Mouse (Mus musculus): ENCODE measurements around the gene Cd48.
"Not testable (repeated sequence)": the region's sequence is repeated elsewhere in the genome, so short reads cannot be mapped to it uniquely, and the experiment has no call there.

Cd48 gene

DNA sequence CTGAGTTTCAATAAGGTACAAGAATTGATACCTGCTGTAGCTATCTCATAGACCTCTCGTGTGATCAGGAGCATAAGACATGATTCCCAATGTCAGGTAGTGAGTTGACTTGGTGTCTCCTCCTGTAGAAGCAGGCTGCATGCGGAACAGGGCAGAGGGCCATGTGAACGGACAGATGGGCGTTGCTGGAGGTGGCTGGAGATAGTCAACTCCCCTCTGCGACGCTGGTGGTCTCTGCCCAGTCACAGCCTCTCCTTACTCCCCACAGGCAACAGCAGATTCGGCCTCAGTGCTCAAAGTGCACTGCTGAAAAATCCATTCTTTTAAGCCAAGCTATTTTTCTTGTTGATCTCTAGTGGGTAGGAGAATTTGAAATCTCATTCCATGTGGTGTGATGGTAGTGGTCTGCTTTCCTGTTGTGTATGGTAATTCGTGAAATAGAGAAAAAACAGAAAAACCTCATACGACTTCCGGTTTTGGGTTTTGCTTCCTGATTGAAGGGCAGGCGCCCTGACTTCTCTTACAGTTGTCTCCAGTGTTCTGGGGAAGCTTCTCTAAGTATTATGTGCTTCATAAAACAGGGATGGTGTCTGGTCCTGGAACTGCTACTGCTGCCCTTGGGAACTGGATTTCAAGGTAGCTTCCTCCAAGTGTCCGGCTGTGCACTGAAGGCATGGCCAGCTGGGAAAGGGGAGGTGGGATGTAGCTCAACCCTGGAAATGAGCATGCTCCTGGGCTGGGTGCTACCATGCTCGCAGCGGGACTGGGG is at the start of gene Cd48:
Cd48 (plus strand) TSS at position 479 of the 769 bp plus-strand sequence.
- DNase-seq, result no peak

DNA sequence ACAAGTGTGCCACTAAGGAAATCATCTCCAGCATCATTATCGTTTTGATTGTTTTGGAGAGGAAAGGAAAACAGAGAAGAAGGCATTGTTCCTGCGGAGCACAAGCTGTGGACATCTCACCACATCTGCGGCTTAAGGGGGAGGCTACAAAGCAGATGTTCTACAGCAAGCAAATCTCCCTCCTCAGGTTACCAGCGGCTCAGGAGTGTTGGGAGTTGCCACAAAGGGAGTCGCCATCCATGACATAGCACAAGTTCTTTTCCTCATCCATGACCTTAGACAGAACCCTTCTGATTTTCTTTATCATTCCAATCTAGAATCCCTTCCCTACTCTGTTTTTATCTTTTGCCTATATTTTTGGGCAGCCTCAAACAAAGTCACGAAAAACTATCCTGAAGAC is 46.1 kb upstream of the Cd48 start:
- no peak for DNase-seq

DNA sequence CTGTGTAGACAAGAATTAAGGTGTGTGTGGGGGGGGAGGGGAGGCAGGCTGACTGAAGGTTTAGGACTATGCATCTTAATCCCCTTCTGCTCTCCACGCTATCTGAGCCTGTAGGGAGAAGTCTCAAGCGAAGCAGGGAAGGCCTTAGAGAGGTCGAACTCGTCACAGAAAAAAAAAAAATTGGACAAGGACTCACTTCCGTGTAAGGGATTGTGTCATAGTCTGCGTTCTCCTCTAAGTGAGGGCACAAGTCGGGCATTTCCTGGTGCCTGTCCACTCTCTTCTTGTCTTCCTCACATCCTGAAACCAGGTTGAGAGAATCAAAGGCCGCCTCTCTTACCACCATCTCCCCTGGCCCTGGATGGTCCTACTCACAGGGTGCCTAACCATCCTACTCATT is 44.7 kb upstream of the Cd48 start:
- DNase-seq, result no peak

DNA sequence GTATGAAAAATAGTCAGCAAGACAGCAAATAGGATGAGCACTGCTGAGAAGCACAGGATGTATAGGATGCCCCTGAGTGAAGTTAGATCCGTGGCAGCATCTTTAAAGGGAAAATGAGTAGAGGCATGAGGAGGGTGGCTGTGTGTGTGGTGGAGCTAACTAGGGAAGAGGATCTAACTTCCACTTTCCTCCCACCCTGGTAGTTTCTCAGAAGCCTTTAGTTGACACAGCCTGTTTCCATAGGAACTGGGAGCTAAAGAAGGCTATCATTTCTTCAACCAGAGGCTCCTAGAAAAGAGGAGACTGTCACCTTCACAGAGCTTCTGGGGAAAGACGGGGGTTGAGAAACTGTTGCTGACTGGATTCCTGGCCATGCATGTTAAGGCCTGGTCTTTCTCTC is 43.1 kb upstream of the Cd48 start:
- no peak for DNase-seq

DNA sequence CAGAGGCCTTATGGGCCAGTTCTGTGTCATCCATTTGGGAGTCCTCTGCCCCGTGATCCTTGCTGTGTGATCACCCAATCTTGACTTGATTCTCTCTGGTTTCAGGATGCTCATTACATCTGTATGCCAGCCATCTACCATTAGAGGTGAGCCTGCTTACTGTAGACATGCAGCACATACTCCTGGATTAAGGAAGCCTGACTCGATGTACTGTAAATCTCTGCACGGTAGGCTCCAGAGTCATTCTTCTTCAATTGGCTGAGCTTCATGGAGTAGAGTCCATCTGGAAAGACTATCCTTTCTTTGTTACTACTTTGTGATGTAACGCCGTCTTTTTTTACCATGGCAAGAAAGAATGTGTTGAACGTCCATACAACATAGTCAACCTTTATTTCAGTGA is 41.0 kb upstream of the Cd48 start:
- no peak for DNase-seq

DNA sequence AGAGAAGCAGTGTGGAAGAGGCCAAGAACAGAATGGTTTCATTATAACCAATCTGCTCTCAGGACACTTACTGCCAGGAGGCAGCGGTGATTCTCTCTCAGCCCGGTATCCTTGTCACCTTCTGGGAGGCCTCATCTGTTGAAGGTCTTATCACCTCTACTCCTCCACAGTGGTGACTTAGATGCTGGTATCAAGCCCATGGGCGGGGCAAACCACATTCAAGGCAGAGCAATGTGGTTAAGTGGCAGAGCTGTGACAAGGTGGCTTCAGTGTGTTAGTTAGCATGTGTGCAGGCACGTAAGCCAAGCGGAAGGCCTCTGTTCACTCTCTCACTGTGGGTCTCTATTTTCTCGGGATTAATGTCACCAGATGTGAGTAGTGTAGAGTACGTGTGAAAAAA is 38.2 kb upstream of the Cd48 start:
- DNase-seq, result no peak

DNA sequence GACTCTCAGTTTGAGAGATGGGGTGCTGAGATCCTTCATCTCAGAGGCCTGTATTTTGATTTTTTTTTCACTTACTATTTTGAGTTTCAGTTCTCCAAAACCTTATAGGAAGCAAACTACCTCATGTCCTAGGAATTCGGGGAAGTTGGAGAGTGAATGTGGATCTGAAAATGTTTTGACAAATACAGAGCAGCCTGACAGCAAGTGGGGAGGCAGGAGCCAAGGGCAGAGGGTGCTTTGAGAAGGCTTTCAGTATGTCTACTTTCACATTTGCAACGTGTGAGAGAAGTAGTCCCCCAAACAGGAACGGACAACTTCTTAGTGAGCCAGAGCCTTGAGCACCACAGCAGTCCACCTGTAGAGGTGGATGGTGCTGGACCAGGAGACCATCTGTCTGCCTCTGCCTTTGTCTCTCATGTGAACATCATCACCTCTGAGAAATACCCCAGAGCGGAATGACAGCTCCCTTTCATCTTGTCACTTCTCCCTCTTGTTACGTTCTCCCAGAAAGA is 35.3 kb upstream of the Cd48 start:
- no peak for DNase-seq

DNA sequence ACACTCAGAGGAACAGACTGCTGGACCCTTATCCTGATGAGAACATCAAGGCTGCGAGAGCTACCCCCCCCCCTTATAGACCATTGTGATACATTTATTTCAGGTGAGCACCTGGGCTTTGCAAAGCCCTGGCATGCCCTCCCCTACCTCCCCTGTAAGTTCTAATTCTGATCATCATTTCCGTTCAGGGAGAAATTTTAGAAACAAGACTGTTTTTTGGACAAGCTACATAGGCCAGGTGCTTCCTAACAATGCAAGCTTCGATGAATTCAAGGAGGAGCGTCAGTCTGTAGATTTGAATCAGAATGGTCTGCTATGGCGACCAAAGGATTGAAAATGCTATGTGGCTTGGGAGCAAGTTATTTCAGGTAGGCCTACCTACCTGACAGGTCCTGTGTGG is 34.1 kb upstream of the Cd48 start:
- DNase-seq, result no peak

DNA sequence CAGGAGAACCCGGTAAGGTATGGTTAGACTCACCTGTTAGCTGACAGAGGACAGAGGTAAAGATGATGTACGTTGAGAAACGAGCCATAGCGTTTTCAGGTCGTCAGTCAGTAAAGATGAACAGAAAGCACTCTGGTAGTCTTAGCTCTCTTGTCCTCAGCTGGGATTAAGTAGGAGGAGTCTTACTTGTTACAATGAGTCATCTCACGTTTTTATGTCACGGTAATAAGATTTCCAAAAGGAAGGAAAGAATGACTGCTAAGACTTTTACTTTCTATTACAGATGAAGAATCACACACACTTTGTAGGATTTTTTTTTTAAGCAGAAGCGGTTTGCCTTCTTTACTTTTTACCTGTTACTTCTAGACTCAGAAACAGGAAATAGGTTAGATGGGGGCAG is 33.0 kb upstream of the Cd48 start:
- DNase-seq, result no peak

DNA sequence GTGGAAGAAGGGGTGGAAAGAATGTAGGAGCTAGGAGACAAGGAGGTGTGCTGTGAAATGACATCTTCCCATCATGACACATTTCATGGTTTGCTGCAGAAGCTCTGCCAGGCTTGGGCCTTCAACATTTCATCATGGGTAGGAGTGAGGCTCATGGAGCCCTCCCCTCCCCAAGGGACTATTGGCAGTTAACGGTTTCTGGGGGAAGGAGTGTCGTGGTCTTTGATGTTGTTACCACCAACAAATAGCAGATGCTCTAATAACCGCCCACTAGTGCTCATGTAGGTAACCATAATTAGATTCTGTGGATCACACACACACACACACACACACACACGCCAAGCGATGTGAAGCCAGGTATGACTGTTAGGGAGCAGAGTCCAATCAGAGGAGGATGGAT is 29.1 kb upstream of the Cd48 start, which contains the start of gene Slamf7:
Slamf7 (minus strand) TSS at position 302 of the 400 bp plus-strand sequence.
- DNase-seq, result no peak

DNA sequence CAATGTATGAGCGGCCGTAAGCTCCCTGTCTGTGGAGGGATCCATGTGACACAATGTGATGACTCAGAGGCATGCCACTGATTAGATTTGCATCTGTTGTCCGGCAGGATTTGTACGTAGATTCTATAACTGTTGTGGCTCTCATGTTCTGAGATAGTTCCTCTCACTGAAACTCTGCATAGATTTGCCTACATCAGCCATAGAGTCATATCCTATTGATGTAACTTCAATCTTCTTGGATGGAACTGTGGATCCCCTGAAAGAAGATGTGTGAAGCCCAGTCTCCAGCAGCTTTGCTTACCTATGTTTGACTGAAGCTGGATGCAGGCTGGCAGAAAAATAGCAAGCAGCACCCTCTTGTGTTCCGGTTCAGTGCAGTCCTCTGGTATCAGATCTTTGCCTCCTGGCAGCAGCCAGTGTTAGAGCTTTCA is 23.2 kb upstream of the Cd48 start:
- DNase-seq, result no peak

DNA sequence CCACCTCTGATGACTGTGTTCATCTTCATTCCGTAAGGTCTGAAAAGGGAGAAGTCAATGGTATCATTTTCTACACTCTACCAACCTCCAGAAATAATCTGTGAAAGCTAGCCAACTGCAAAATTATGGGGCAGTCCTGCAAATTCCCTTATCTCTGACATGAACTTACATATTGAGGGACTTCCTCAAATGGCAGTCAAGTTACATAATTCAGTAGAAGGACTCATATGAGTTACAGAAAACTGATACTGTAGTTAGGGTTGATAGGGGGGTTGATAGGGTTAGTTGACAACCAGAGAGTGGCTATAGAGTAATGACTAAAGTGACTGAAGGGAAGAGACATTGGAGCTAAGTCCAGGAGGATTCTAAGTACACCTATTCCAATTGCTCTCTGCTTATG is 21.4 kb upstream of the Cd48 start:
- DNase-seq, result no peak

DNA sequence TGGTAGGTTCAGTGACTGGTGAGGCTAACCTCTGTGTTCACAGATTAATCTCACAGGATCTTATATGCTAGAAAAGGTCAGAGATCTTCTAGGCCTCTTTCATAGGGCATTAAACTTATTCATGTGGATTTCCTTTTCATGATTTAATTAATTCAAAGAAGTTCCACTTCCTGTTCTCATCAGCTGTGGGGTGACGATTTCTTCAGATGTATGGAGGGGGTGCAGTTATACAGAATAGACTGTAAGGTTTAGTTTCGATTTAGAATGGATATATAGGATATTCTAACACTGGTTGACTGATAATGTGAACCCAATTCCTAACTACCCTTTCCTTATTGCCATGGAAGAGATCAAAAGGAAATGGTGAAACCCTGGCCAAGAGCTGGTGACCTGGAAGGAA is 20.3 kb upstream of the Cd48 start:
- DNase-seq, result no peak

DNA sequence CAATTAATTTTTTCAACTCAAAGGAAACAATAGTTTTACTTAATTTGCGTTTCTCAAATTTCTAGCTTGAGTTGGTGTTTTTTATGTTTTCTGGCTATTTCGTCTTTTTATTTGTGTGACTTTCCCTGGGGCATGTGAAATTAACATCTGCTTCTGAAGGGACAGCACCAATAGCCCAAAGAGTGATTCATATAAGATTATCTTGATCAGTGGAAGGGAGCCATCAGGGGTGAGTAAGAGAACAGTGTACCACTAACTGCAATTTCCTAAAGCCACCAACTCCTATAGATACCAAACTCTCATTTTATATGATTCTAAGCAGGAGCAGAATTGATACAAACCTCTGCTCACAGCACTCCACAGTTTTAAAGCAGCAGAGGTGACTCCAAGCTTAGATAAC is 18.1 kb upstream of the Cd48 start:
- DNase-seq, result no peak

DNA sequence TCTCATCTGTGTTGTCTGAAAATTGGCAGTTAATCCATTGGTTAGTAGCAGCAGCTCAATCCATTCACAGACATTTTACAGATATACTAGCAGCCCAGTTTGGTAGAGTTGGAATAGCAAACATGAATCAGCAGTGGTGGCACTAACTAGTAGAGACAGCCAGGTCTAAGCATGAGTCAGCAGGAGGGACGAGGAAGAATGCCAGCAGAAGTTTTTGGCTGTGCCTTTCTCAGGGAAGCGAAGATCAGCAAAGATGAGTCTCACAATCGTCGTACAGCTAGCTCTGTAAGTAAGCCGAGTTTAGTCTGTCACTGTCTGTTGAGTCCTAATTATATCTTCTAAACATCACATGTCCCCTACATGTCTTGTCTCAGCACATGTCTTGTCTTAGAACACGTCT is 15.5 kb upstream of the Cd48 start:
- DNase-seq, result no peak

DNA sequence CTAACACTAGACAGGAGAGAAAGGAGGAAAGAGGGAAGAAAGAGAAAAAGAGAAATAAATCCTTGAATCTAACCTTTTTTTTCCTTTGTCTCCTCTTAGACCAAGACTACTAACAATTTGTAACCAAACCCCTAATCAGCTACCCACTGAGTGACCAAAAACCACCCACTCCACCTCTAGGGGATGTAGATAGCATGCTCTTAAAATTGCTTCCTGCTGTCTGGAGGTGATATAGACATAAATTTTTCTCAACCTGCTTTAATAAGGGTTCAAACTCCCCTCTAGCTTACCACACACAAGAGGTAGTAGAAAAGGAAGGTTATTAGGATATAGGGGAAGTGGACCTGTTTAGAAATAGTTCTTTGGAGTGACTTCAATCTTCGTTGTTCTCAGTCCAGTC is 14.6 kb upstream of the Cd48 start:
- DNase-seq, result no peak

DNA sequence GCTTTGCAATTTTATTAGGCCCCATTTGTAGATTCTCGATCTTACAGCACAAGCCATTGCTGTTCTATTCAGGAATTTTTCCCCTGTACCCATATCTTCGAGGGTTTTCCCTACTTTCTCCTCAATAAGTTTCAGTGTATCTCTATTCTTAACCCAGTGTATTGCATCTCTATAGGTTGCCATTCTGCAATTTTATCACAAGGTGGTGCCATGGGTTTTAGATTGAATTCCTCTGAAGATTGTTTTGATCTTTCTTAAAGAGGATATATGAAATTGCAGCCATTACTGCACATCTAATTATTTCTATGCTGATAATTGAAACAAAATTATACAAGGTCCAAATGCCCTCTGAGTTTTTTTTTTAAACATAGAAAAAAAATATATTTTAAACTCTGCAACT is 9.4 kb upstream of the Cd48 start:
- not testable (repeated sequence) for DNase-seq

DNA sequence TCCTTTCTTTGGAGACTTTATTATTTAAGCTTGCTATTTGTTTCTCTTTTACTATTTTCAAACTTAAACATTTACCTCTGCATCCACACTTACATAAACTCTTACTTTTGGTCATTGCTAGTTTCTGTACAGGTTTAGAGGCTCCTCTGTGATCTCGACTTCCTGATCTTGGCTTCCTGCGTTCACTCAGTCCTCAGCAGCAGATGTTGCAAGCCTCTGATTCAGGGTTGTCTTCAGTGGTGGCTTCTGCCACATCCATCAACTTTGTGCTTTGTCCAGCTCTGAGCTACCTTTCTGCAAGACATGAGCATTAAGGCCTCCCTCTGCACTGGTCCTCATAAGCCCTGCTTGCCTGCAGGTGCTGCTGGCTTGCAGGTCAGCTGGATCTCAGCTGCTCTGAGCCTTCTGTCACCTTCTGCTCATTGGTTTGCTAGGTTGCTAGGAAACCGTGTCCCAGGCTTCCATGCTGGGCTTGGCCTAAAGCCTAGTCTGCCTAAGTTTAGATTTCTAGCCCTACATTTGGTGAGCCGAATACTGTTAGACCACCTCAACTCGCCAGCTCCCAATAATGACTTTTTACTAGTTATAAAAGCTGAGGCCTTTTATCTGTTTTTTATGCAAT is 8.8 kb upstream of the Cd48 start:
- DNase-seq, result no peak

DNA sequence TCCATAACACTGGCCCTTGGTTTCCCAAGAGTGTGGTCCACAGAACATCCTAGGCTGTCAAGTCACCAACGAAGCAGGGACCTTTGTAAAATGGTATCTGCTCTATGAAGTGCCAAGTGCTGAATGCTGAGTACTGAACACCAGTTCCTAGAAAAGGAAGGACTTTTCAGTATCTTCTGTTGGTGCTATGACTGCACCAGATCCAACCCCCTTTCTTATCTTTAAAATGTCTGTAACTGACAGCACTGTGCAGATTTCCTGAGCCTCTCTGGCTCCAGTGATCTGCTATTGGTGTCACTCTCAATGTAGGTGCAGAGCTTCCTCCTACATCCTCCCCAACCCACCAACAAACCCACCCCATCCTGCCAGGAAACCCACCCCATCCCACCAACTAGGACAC is 7.3 kb upstream of the Cd48 start:
- no peak for DNase-seq

DNA sequence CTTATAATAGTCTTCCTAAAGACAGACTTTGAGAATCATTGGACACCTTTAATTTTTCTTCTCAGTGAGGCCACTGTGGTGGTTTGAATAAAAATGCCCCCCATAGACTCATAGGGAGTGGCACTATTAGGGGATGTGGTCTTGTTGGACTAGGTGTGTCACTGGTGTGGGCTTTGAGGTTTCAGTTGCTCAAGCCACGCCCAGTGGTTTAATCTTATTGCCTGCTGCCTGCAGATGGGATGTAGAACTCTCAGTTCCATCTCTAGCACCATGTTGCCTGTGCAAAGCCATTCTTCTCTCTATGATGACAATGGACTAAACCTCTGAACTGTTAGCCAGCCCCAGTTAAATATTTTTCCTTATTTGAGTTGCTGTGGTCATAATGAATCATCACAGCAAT is 4.1 kb upstream of the Cd48 start:
- DNase-seq, result no peak

DNA sequence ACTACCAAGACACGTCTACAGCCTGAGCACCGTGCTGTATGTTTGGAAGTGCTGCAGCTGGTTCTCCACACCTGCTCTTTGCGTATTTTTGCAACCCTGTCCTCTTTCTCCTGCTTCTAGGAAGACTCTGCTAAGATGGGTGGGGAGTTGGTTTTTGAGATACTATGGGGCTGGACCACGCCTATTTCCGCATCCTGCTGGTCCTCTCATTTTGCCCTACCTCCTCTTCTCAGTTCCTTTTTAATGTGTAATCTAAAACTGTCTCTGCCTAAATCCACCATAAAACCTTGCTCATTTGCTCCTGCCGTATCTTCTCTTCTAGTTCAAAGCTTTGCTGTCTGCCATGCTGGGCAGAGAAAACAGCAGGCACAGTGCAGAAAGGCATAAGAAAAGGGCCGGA is 800 bp upstream of the Cd48 start:
- no peak for DNase-seq

DNA sequence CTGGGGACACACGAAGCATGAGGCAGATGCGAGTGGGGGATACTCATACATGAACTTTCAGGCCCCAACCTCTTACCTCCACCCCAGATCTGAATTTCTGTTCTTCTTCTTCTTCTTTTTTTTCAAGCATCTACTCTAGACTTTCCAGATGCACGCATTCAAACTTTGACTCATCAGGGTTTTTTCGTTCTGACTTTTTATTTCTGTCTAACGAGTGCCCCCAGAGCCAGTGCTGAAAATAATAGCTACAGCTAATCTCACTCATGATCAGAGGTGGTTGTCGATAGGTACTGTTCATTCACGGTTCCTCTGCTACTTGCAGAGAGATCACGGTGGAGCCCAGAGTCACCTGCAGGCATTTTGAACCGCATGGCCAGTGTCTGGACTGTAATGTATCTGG is 3.1 kb downstream of the Cd48 start:
- DNase-seq, result no peak

DNA sequence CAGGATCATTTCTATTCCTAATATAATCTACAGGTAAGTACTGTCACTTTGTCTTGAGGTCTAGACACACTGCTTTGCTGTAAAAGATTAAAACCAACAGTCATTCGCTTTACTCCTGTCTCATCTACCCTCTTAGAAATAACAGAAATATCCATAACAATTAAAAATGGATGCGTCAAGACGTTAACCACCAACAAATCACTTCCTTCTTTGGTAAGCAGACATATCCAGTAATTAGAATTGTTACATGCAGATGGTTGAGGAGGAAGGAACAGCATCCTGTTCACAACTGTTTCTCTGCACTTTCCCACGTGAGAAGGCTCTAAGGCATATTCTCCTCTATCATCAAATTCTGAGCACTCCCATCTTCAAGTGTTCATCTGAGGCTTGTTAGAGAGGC is 5.5 kb downstream of the Cd48 start:
- DNase-seq, result no peak

DNA sequence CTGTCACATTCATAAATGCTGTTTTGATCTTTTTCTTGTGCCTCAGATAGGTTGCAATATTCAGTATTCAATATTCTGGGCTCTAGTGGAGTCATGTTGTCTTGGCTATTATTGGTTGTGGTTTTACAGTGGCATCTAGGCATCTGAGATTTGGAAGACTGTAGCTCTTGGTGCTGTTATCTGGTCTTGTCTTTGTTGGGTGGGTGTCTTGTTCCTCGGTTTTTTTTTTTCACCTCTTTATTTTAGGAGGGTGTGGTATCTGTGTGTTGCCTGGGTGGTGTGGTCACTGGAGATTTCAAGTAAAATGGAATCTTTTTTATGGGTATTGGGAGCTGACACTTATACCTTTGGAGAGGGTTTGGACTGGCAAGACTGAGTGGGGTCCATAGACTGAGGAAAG is 12.1 kb downstream of the Cd48 start:
- DNase-seq, result no peak

DNA sequence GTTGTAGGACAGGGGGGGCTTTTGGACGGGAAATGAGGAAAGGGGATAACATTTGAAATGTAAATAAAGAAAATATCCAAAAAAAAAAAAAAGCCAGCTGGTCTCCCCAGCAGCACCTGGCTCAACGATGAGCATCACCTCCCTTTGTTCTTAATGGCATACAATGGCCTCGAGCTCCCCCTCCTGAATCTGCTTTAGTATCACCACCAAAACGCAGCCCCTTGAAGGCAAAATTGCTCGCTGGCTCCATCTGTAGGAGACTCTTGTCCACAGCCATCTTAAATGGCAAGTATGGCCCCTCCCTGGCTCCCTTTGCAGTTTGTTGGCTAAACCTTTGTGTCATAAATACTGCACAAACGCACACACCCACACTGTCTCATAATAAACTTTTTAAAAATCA is 17.2 kb downstream of the Cd48 start:
- peak; percentile 27 to 38 for DNase-seq

Measured in kidney, postnatal 4 days (tissue).